Mouse (Mus musculus): Measurements from ENCODE around the gene Gm6583.
"Not testable (repeated sequence)": the region's sequence is repeated elsewhere in the genome, so short reads cannot be mapped to it uniquely, and the experiment has no call there.

Gm6583 gene

DNA sequence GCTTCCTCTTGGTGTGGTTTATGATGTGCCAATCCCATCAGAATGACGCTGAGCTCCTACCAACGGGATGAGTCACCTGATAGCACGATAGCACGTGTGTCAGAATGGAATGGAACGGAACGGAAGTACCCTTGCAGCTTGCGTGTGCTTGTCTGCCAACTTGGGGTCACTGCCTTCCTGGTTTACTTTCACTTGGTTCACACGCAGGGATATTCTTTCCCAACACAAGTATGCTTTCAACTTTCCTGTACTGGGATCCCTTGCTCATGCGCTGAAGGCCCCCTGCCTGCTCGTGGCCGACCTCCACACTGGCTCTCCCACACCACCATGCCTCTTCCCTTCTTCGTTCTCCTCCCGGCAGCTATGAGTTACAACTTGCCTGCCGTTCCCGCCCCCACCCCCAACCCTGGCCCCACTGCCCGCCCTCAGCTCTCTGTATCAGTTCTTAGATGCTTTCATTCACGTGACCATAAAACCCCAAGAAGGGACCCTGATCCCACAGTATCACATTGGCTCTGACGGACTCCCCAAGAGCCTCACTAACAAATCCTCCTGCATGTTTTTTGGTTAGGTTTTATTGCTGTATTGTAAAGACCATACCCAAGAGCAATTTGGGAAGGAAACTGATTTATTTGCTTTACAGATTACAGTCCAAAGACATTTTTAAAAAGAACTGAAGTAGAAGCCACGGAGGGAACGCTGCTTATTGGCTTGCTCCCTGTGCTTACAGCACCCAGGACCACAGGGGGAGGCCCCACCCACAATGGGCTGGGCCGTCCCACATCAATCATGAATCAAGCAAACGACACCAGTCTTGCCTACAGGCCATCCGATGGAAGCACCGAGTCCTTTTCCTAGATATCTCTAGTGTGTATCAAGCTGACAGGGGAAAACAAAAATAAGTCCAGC, 30.9 kb downstream of the Gm6583 start:
- DNase-seq (ENCODE audit: low spot score), result peak; percentile 59

DNA sequence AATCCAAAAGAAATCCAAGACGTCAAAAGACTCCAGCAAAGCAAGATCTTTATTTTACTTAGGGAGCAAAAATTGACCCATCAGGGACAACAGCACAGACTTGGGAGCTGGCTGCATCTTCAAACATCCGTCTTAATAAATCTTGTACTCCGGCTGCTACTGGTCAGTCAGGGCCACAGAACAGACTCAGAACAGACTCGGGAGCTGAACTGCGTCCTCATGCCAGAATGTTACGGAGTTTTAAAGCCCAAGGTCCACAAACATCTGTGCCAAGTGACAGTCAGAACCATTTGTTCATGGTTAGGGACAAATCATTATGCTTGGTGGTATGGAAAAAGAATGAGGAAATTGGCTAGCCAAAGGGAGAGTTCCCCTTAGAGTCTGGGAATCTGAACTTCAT, 32.6 kb downstream of the Gm6583 start:
- DNase-seq (ENCODE audit: low spot score), result no peak

DNA sequence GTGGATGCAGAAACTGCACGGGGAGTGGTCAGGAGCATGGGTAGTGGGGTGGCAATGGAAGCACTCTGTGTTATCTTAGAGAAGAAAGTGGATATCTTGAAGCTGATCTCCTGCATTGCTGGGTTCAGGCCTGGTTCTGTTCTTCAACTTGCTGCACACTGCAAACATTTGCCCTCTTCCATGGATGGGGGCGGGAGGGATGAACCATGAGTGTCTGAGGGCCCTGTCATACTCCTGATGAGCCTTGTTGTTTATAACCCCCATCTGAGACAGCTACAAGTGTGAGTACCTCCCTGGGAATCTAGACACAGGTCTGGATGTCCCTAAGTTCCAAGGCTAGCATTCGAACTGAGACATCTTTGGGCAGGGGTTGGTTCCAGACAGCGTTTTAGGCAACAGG, 34.5 kb downstream of the Gm6583 start:
- DNase-seq (ENCODE audit: low spot score), result no peak

DNA sequence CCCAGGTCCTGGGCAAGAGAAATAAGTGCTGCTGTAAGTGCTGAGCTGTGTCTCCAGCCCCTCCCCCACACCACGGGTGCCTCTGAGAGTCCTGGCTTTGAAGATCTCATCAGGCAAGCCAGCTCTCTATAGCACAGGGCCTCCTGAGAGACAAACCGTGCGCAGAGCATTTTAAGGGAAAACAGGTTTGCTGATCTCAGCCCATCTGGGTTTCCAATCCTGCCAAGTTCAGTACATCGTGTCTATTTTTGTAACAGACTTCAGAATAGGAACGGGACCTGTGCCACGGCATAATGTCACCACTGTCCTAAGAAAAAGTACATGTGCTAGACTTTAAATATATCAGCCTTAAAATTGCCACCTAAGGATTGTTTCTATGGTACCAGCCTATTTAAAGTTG, 34.9 kb downstream of the Gm6583 start:
- DNase-seq (ENCODE audit: low spot score), result no peak

- no peak for DNase-seq (ENCODE audit: low spot score)
These were observed 35.5 kb downstream of the Gm6583 start for GRCm38 (mm10) chr5:112320379-112320778.

GRCm38 (mm10) chr5:112319343-112319742, 36.5 kb downstream of the Gm6583 start:
- DNase-seq (ENCODE audit: low spot score), result not testable (repeated sequence)

GRCm38 (mm10) chr5:112317328-112317727, 38.5 kb downstream of the Gm6583 start:
- DNase-seq (ENCODE audit: low spot score), result no peak

DNA sequence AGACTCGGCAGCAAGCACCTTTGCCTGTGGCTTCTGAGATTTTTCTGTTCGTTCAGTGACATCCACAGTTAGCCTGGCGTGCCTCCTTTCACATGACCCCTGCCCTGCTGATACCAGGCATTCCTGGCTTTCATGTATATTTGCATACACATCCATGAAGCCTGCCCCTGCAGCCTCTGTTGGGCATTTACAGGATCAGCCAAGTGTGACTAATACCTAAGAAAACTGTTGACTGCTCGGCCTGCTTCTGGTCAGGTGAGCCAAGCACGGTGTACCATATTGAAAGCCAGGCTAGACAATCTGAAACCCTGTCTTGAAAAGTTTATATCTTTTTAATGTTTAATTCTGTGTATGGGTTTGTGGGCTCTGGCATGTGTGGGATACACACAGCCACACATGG, 39.4 kb downstream of the Gm6583 start:
- DNase-seq (ENCODE audit: low spot score), result no peak

GRCm38 (mm10) chr5:112313222-112313885, 42.5 kb downstream of the Gm6583 start:
- DNase-seq (ENCODE audit: low spot score), result no peak

DNA sequence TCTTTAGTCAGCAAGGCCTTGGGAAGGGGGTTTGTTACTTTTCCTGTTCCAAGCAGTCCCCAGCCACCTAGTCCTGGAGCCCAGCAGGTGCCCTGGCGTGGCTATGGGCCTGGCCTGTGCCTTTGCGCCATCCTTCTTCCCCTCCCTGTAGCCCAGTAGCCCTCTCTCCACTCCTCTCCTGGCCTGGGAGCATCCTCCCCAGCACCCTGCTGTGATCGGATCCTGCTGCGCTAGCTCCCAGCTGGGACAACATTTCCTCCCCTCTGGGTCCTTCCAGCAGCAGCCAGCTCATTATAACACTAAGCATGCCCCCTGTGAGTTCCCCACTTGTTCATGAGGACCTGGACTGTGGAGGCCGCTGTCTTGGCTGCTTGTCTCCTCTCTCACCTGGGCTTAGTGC, 50.0 kb downstream of the Gm6583 start:
- DNase-seq (ENCODE audit: low spot score), result no peak

Data from embryo, embryonic 10.5 days (tissue).